Mouse (Mus musculus): ENCODE measurements around the gene Ncam2.

- TF ChIP-seq ZC3H11A (IDR thresholded peaks at IDR 0.05; ENCODE audit: borderline replicate concordance, low read depth, low read length) (no peak), MAFK (IDR thresholded peaks at IDR 0.05; ENCODE audit: insufficient read depth, low read depth, low read length) (no peak)
These were observed 250.4 kb downstream of the Ncam2 start for GRCm38 (mm10) chr16:81450851-81451250.

All from ES-E14 (cell line).